Mouse (Mus musculus): ENCODE data around the gene Olfr891. TPM values are rescaled to one million over a fixed set of nuclear protein-coding genes. Genes with fewer than 3 reads are reported as not detected.

Gene Olfr891
- not detected for polyA plus RNA-seq (2017; shearing (Covaris generic))

DNA sequence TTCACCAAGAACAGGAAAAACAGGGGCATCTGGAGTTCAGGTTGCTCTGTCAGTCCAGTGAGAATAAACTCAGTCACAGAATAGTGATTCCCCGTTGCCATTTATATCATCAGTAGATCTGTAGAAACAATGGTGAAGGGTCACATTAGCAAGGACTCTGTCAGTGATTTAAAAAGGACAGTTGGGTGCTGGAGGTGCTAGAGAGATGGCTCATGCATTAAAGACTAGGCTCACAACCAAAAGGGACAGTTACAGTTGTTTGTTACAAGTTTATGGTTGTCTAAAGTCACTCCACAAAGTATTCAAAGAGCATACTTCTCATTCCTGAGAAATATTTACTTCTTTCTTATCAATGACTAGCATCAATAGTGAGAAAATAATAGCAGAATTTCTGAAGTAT lies at the start of gene Olfr891:
Olfr891 (minus strand) TSS at position 101 of the 400 bp plus-strand sequence.

DNA sequence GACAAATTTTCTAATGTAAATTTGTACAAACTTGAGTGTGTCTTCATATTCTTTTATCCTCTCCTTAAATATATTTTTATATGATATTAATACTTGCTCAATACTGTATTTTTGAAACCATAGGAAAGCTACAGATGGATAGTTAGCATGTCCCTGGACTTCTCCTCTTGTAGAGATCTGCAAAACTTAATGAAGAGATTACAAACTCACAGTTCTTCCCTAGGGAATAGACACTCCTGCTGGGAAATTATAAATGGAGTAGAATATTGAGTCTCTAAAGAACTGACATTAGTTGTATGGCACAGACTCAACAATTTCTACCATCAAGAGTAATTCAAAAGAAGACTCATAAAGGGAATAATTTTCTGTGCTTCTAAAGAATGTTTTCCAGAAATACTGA lies 37.1 kb upstream of the Olfr891 start, which contains the start of gene Olfr894:
Olfr894 (plus strand) TSS at position 301 of the 400 bp plus-strand sequence.

DNA sequence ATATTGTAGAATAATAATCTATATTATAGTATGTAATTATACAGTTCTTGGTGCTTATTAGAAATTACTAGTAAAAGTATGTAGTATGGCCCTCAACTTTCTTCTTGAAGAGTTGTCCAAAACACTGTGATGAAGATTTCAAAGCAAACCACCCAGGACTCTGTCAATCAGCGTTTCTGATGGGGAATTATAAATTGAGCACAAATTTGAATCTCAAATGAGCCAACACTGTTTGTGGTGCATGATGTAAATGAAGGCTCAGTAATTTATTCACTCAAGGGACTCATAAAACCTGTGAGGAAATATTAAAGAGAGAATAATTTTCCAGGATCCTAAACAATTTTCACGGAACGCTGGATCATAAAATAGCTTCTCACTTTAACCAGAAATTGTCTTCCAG lies 27.4 kb upstream of the Olfr891 start, which contains the start of gene Olfr893:
Olfr893 (plus strand) TSS at position 301 of the 400 bp plus-strand sequence.

GRCm38 (mm10) chr9:38142217-38142616 lies 38.4 kb downstream of the Olfr891 start, which contains the start of gene Olfr890:
Olfr890 (plus strand) TSS chr9:38142517.

Other genes with a start within 250 kb of the Olfr891 start
- under 1 TPM; 0.40 to 0.48 TPM for gene Olfr881, start 189.0 kb downstream of the Olfr891 start, polyA plus RNA-seq (2017; shearing (Covaris generic))
- gene Olfr883, start 155.0 kb downstream of the Olfr891 start, polyA plus RNA-seq (2017; shearing (Covaris generic)) = not detected
- not detected for gene Olfr884, start 134.3 kb downstream of the Olfr891 start, polyA plus RNA-seq (2017; shearing (Covaris generic))
- not detected for gene Olfr885, start 119.5 kb downstream of the Olfr891 start, polyA plus RNA-seq (2017; shearing (Covaris generic))
- gene Olfr887, start 96.7 kb downstream of the Olfr891 start, polyA plus RNA-seq (2017; shearing (Covaris generic)) = under 1 TPM; 0.05 to 0.07 TPM
- not detected for gene Olfr888, start 72.7 kb downstream of the Olfr891 start, polyA plus RNA-seq (2017; shearing (Covaris generic))
- gene Olfr889, start 65.6 kb downstream of the Olfr891 start, polyA plus RNA-seq (2017; shearing (Covaris generic)) = 1 to 10 TPM in 1 of 2 experiments, under 1 TPM in 1; 0.12 to 1.2 TPM
- 1 to 10 TPM in 1 of 2 experiments, not detected in 1; 1.7 TPM for gene Olfr890, start 38.3 kb downstream of the Olfr891 start, polyA plus RNA-seq (2017; shearing (Covaris generic))
- not detected for gene Olfr893, start 27.5 kb upstream of the Olfr891 start, polyA plus RNA-seq (2017; shearing (Covaris generic))
- not detected for gene Olfr894, start 37.2 kb upstream of the Olfr891 start, polyA plus RNA-seq (2017; shearing (Covaris generic))
- gene Olfr143, start 72.0 kb upstream of the Olfr891 start, polyA plus RNA-seq (2017; shearing (Covaris generic)) = not detected
- gene Olfr895, start 87.0 kb upstream of the Olfr891 start, polyA plus RNA-seq (2017; shearing (Covaris generic)) = not detected
- not detected for gene Olfr896-ps1, start 110.3 kb upstream of the Olfr891 start, polyA plus RNA-seq (2017; shearing (Covaris generic))
- gene Olfr25, start 148.2 kb upstream of the Olfr891 start, polyA plus RNA-seq (2017; shearing (Covaris generic)) = under 1 TPM in 1 of 2 experiments, not detected in 1; 0.10 TPM
- under 1 TPM in 1 of 2 experiments, not detected in 1; 0.42 TPM for gene Olfr898, start 167.6 kb upstream of the Olfr891 start, polyA plus RNA-seq (2017; shearing (Covaris generic))
- gene Olfr250, start 186.1 kb upstream of the Olfr891 start, polyA plus RNA-seq (2017; shearing (Covaris generic)) = under 1 TPM; 0.06 to 0.07 TPM
- under 1 TPM in 1 of 2 experiments, not detected in 1; 0.04 TPM for gene Olfr251, start 196.3 kb upstream of the Olfr891 start, polyA plus RNA-seq (2017; shearing (Covaris generic))
- 1 to 10 TPM in 1 of 2 experiments, under 1 TPM in 1; 0.22 to 2.0 TPM for gene Olfr147, start 220.9 kb upstream of the Olfr891 start, polyA plus RNA-seq (2017; shearing (Covaris generic))
- gene Olfr901, start 248.6 kb upstream of the Olfr891 start, polyA plus RNA-seq (2017; shearing (Covaris generic)) = under 1 TPM in 1 of 2 experiments, not detected in 1; 0.45 TPM